19 mouse cellular contexts compared by ENCODE assay signal in genomic region chrX:36590266-36590665, GRCm38 (mm10).
"Had no signal": no experiment of that assay in that cellular context is flagged by ENCODE, and none has a peak within 500 bp of the region (broad histone marks: within the 10 kb centered on the region; RNA-seq: fewer than 3 reads in every experiment).

No protein-coding gene starts in this region.

- H3K27ac ChIP-seq: midbrain, embryonic 10.5 days; midbrain, embryonic 12.5 days; neural tube, embryonic 13.5 days; neural tube, embryonic 15.5 days had no signal

- H3K4me2 ChIP-seq: lung, embryonic 14.5 days; midbrain, embryonic 12.5 days; neural tube, embryonic 13.5 days; neural tube, embryonic 15.5 days had no signal

- H3K4me1 ChIP-seq: midbrain, embryonic 12.5 days had no signal

- DNase-seq: lung, adult 18-20 months; lung, embryonic 14.5 days; lung, postnatal 10 days; lung, postnatal 4 days; midbrain, embryonic 14.5 days; retina, postnatal 1 day; right cerebral cortex, adult 18-20 months; right cerebral cortex, postnatal 25 days; right cerebral cortex, postnatal 4 days; spleen, adult 18-20 months; thymus, adult 18-20 months; thymus, postnatal 14 days; thymus, postnatal 36 days had no signal

- H3K36me3 ChIP-seq: midbrain, embryonic 10.5 days; midbrain, embryonic 12.5 days; neural tube, embryonic 13.5 days; neural tube, embryonic 15.5 days had no signal

- H3K4me3 ChIP-seq: midbrain, embryonic 10.5 days; midbrain, embryonic 12.5 days; myocyte; neural tube, embryonic 13.5 days; neural tube, embryonic 15.5 days had no signal

- H3K9me3 ChIP-seq: midbrain, embryonic 10.5 days; midbrain, embryonic 12.5 days; neural tube, embryonic 13.5 days; neural tube, embryonic 15.5 days had no signal

- H3K27me3 ChIP-seq: midbrain, embryonic 12.5 days; neural tube, embryonic 13.5 days; neural tube, embryonic 15.5 days had no signal

- ATAC-seq: midbrain, embryonic 16.5 days had no signal

- H3K9ac ChIP-seq: lung, embryonic 14.5 days; midbrain, embryonic 12.5 days; neural tube, embryonic 13.5 days; neural tube, embryonic 15.5 days had no signal
